Mouse (Mus musculus) G1E (cell line): ENCODE data around the gene Fam83e.

Experiments used
- CTCF ChIP-seq: IDR thresholded peaks from 2 replicates; pipeline ENCODE4 v1.5.1; 2012; ENCODE audit warnings: low read depth, low read length, inconsistent platforms, mixed read lengths
- GATA1 ChIP-seq: IDR thresholded peaks from 2 replicates; pipeline ENCODE4 v1.6.1; 2012; ENCODE audit warnings: borderline replicate concordance, low read length, inconsistent platforms, mixed read lengths
- POLR2AphosphoS5 ChIP-seq: IDR thresholded peaks from 2 replicates; pipeline ENCODE4 v1.6.1; 2012; ENCODE audit warnings: low read depth, low read length, inconsistent platforms; ENCODE audit not compliant: insufficient replicate concordance
- TAL1 ChIP-seq: conservative IDR thresholded peaks from 2 replicates; pipeline ENCODE4 v1.6.1; 2012; ENCODE audit warnings: low read depth, low read length, inconsistent platforms, mixed read lengths

- TF ChIP-seq CTCF (no peak), GATA1 (no peak), POLR2AphosphoS5 (no peak), TAL1 (no peak)
These were observed 31.2 kb upstream of the Fam83e start for GRCm38 (mm10) chr7:45689800-45690199.
